Mouse (Mus musculus): ENCODE data around the gene Ripor1. TPM values are rescaled to one million over a fixed set of nuclear protein-coding genes. Genes with fewer than 3 reads are reported as not detected.

Gene Ripor1
- polyA plus RNA-seq, 1 experiment, result 28.7 TPM

DNA sequence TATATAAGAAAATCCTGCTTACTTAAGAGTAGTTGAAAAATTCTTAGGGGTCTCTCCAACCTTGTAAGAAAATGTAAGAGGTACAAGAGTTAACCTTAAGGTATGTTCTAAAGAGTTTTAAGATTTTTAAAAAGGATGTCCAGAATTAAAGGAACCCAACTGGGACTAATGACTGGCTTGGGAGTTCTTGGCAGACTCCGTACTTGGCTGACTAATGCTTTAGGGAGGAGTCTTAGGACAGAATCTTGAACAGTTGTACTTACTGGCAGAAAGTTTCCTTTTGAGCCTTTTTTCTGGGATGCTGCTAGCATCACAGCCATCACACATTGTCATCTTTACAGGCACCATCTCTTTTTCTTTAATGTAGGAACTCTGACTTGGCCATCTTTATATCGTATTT lies 35.5 kb downstream of the Ripor1 start:
- Histone ChIP-seq H3K27me3 (ENCODE audit: control insufficient read depth, insufficient read depth, insufficient read length) (no peaks in the 10 kb centered on the region), H3K36me3 (ENCODE audit: control insufficient read depth, insufficient read depth) (peaks cover 32% of the 10 kb centered on the region), H3K79me3 (ENCODE audit: low read depth) (peaks cover 82% of the 10 kb centered on the region), H3K4me3 (ENCODE audit: insufficient read depth, poor library complexity, severe bottlenecking) (no peak overlapping the region), H3ac (ENCODE audit: control insufficient read depth, insufficient read length, low read depth) (no peak overlapping the region), H3K79me2 (ENCODE audit: control insufficient read depth, insufficient read depth) (peaks cover 92% of the 10 kb centered on the region)
- TF ChIP-seq CEBPB (IDR thresholded peaks at IDR 0.05; ENCODE audit: low read depth), result no peak
- TF ChIP-seq MYOG (IDR thresholded peaks at IDR 0.05; ENCODE audit: control insufficient read depth, extremely low read depth, insufficient read length), result no peak
- no peak for TF ChIP-seq MYOD1 (IDR thresholded peaks at IDR 0.05; ENCODE audit: control insufficient read depth, insufficient read length, low read depth)
- no peak for TF ChIP-seq FOSL1 (IDR thresholded peaks at IDR 0.05; ENCODE audit: insufficient read depth, low read length, poor library complexity, severe bottlenecking)
- no peak for TF ChIP-seq MAX (IDR thresholded peaks at IDR 0.05)
- TF ChIP-seq USF1 (IDR thresholded peaks at IDR 0.05; ENCODE audit: low read depth), result no peak
- TF ChIP-seq CTCF (IDR thresholded peaks at IDR 0.05; ENCODE audit: control insufficient read depth, insufficient read depth, insufficient read length), result no peak

DNA sequence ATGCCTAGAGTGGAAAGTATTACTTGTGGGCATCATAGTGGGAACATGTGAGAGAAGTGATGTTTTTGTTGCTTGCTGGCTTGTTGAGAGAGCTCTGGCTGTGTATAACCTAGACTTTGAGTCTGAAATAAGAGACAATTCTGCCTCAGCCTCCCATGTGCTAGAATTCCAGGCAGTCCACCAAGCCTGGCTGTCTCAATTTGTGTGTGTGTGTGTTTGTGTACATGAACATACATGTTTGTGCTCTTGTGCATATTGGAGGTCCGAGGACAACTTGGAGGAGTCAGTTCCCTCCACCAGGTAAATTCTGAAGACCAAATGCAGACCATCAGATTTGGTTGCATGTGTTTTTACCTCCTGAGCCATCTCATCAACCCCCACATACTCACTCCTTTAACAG lies 40.1 kb downstream of the Ripor1 start:
- H3K4me3 ChIP-seq (ENCODE audit: insufficient read depth, poor library complexity, severe bottlenecking), result no peak overlapping the region
- no peak overlapping the region for H3ac ChIP-seq (ENCODE audit: control insufficient read depth, insufficient read length, low read depth)
- TF ChIP-seq CEBPB (IDR thresholded peaks at IDR 0.05; ENCODE audit: low read depth), result no peak
- TF ChIP-seq CTCF (IDR thresholded peaks at IDR 0.05; ENCODE audit: control insufficient read depth, insufficient read depth, insufficient read length), result no peak
- TF ChIP-seq MAX (IDR thresholded peaks at IDR 0.05), result no peak
- no peak for TF ChIP-seq FOSL1 (IDR thresholded peaks at IDR 0.05; ENCODE audit: insufficient read depth, low read length, poor library complexity, severe bottlenecking)
- TF ChIP-seq MYOG (IDR thresholded peaks at IDR 0.05; ENCODE audit: control insufficient read depth, extremely low read depth, insufficient read length), result no peak
- no peak for TF ChIP-seq MYOD1 (IDR thresholded peaks at IDR 0.05; ENCODE audit: control insufficient read depth, insufficient read length, low read depth)
- TF ChIP-seq USF1 (IDR thresholded peaks at IDR 0.05; ENCODE audit: low read depth), result no peak
- peaks cover 48% of the 10 kb centered on the region for H3K36me3 ChIP-seq (ENCODE audit: control insufficient read depth, insufficient read depth)
- peaks cover 92% of the 10 kb centered on the region for H3K79me3 ChIP-seq (ENCODE audit: low read depth)
- H3K27me3 ChIP-seq (ENCODE audit: control insufficient read depth, insufficient read depth, insufficient read length), result no peaks in the 10 kb centered on the region
- peaks cover 100% of the 10 kb centered on the region for H3K79me2 ChIP-seq (ENCODE audit: control insufficient read depth, insufficient read depth)

DNA sequence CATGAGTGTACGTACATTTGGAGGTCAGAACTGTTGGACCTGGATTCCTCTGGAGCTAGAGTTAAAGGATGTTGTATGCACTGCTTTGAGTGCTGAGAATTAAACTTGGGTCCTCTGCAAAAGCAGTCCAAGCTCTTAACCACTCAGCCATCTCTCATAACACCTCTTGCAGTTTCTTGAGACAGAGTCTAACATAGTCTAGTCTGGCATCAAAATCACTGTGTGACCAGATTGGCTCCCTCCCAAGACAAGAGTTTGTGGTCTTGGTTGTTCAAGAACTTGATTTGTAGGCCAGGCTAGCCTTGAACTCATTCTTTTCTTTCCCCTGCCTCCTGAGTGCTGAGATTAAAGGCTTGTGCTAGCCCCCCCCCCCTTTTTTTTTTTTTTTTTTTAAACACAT lies 43.9 kb downstream of the Ripor1 start:
- TF ChIP-seq MYOD1 (IDR thresholded peaks at IDR 0.05; ENCODE audit: control insufficient read depth, insufficient read length, low read depth) (no peak), CEBPB (IDR thresholded peaks at IDR 0.05; ENCODE audit: low read depth) (no peak), MAX (IDR thresholded peaks at IDR 0.05) (no peak), CTCF (IDR thresholded peaks at IDR 0.05; ENCODE audit: control insufficient read depth, insufficient read depth, insufficient read length) (no peak), MYOG (IDR thresholded peaks at IDR 0.05; ENCODE audit: control insufficient read depth, extremely low read depth, insufficient read length) (no peak), FOSL1 (IDR thresholded peaks at IDR 0.05; ENCODE audit: insufficient read depth, low read length, poor library complexity, severe bottlenecking) (no peak), USF1 (IDR thresholded peaks at IDR 0.05; ENCODE audit: low read depth) (no peak)
- Histone ChIP-seq H3K27me3 (ENCODE audit: control insufficient read depth, insufficient read depth, insufficient read length) (no peaks in the 10 kb centered on the region), H3ac (ENCODE audit: control insufficient read depth, insufficient read length, low read depth) (no peak overlapping the region), H3K79me3 (ENCODE audit: low read depth) (peaks cover 91% of the 10 kb centered on the region), H3K36me3 (ENCODE audit: control insufficient read depth, insufficient read depth) (peaks cover 52% of the 10 kb centered on the region), H3K79me2 (ENCODE audit: control insufficient read depth, insufficient read depth) (peaks cover 100% of the 10 kb centered on the region), H3K4me3 (ENCODE audit: insufficient read depth, poor library complexity, severe bottlenecking) (no peak overlapping the region)

DNA sequence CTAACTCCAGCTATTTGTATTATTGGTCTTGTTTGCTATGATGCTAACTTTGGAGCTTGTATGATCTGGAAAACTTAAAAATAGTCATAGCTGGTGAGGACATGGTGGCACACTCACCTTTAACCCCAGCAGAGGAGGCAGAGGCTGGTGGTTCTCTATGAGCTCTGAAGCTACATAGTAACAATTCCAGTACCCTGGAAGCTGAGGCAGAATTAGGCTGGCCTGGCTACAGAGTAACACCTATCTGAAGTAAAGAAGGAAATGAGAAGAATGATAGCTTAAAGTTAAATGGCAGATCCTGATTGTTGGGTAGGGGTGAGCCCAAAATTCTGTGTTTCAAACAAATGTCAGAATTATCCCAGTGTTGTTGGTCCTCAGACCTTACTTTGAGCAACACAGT lies 52.6 kb downstream of the Ripor1 start:
- no peak overlapping the region for H3K4me3 ChIP-seq (ENCODE audit: insufficient read depth, poor library complexity, severe bottlenecking)
- H3K36me3 ChIP-seq (ENCODE audit: control insufficient read depth, insufficient read depth), result peaks cover 16% of the 10 kb centered on the region
- H3K27me3 ChIP-seq (ENCODE audit: control insufficient read depth, insufficient read depth, insufficient read length), result no peaks in the 10 kb centered on the region
- H3ac ChIP-seq (ENCODE audit: control insufficient read depth, insufficient read length, low read depth), result no peak overlapping the region
- TF ChIP-seq USF1 (IDR thresholded peaks at IDR 0.05; ENCODE audit: low read depth) (no peak), CTCF (IDR thresholded peaks at IDR 0.05; ENCODE audit: control insufficient read depth, insufficient read depth, insufficient read length) (no peak), CEBPB (IDR thresholded peaks at IDR 0.05; ENCODE audit: low read depth) (no peak), MYOG (IDR thresholded peaks at IDR 0.05; ENCODE audit: control insufficient read depth, extremely low read depth, insufficient read length) (no peak), MAX (IDR thresholded peaks at IDR 0.05) (no peak), FOSL1 (IDR thresholded peaks at IDR 0.05; ENCODE audit: insufficient read depth, low read length, poor library complexity, severe bottlenecking) (no peak), MYOD1 (IDR thresholded peaks at IDR 0.05; ENCODE audit: control insufficient read depth, insufficient read length, low read depth) (no peak)
- H3K79me2 ChIP-seq (ENCODE audit: control insufficient read depth, insufficient read depth), result peaks cover 100% of the 10 kb centered on the region
- H3K79me3 ChIP-seq (ENCODE audit: low read depth), result peaks cover 84% of the 10 kb centered on the region

DNA sequence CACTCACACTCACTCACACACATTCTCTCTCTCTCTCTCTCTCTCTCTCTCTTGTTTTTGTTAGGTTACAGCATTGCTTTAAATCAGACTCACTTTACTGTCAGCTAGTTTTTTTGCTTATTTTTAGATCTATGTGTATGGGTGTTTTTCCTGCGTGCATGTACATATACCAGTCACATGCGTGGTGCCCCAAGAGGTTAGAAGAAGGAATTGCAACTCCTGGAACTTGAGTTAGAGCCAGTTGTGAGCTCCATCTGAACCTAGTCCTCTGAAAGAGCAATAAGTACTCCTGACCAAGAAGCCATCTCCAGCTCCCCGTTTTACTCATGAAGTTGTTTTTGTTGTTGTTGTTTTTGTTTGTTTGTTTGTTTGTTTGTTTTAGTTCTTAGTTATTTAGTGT lies 56.1 kb downstream of the Ripor1 start:
- peaks cover 33% of the 10 kb centered on the region for H3K36me3 ChIP-seq (ENCODE audit: control insufficient read depth, insufficient read depth)
- TF ChIP-seq CEBPB (IDR thresholded peaks at IDR 0.05; ENCODE audit: low read depth) (no peak), MAX (IDR thresholded peaks at IDR 0.05) (no peak), CTCF (IDR thresholded peaks at IDR 0.05; ENCODE audit: control insufficient read depth, insufficient read depth, insufficient read length) (no peak), USF1 (IDR thresholded peaks at IDR 0.05; ENCODE audit: low read depth) (no peak), MYOD1 (IDR thresholded peaks at IDR 0.05; ENCODE audit: control insufficient read depth, insufficient read length, low read depth) (no peak), FOSL1 (IDR thresholded peaks at IDR 0.05; ENCODE audit: insufficient read depth, low read length, poor library complexity, severe bottlenecking) (no peak), MYOG (IDR thresholded peaks at IDR 0.05; ENCODE audit: control insufficient read depth, extremely low read depth, insufficient read length) (no peak)
- H3K79me2 ChIP-seq (ENCODE audit: control insufficient read depth, insufficient read depth), result peaks cover 82% of the 10 kb centered on the region
- peaks cover 59% of the 10 kb centered on the region for H3K79me3 ChIP-seq (ENCODE audit: low read depth)
- no peak overlapping the region for H3K4me3 ChIP-seq (ENCODE audit: insufficient read depth, poor library complexity, severe bottlenecking)
- no peak overlapping the region for H3ac ChIP-seq (ENCODE audit: control insufficient read depth, insufficient read length, low read depth)
- no peaks in the 10 kb centered on the region for H3K27me3 ChIP-seq (ENCODE audit: control insufficient read depth, insufficient read depth, insufficient read length)

Small RNA genes within 50 kb of the gene (microRNA-seq; reads per million reads assigned to microRNA genes)
- gene Mir1966 (ENCODE audit: borderline microRNAs expressed), result 0.36 reads per million

Other genes with a start within 250 kb of the Ripor1 start
- gene Plekhg4, start 232.0 kb upstream of the Ripor1 start, polyA plus RNA-seq (2012; fragmentation: generic; extraction: Trizol), result 2.0 TPM
- gene Kctd19, start 191.8 kb upstream of the Ripor1 start, polyA plus RNA-seq (2012; fragmentation: generic; extraction: Trizol), result 0.01 TPM
- gene Lrrc36, start 191.7 kb upstream of the Ripor1 start, polyA plus RNA-seq (2012; fragmentation: generic; extraction: Trizol), result not detected
- 219 TPM for gene Tppp3, start 133.7 kb upstream of the Ripor1 start, polyA plus RNA-seq (2012; fragmentation: generic; extraction: Trizol)
- 8.8 TPM for gene Zdhhc1, start 108.4 kb upstream of the Ripor1 start, polyA plus RNA-seq (2012; fragmentation: generic; extraction: Trizol)
- gene Hsd11b2, start 86.5 kb upstream of the Ripor1 start, polyA plus RNA-seq (2012; fragmentation: generic; extraction: Trizol), result 0.11 TPM
- gene Atp6v0d1, start 39.2 kb upstream of the Ripor1 start, polyA plus RNA-seq (2012; fragmentation: generic; extraction: Trizol), result 95.1 TPM
- gene Ctcf, start 31.3 kb downstream of the Ripor1 start, polyA plus RNA-seq (2012; fragmentation: generic; extraction: Trizol), result 30.2 TPM
- 0.18 TPM for gene Agrp, start 32.1 kb downstream of the Ripor1 start, polyA plus RNA-seq (2012; fragmentation: generic; extraction: Trizol)
- gene Carmil2, start 81.0 kb downstream of the Ripor1 start, polyA plus RNA-seq (2012; fragmentation: generic; extraction: Trizol), result 0.49 TPM
- 30.4 TPM for gene Acd, start 95.8 kb downstream of the Ripor1 start, polyA plus RNA-seq (2012; fragmentation: generic; extraction: Trizol)
- gene Pard6a, start 95.9 kb downstream of the Ripor1 start, polyA plus RNA-seq (2012; fragmentation: generic; extraction: Trizol), result 16.4 TPM
- gene 4933405L10Rik, start 102.4 kb downstream of the Ripor1 start, polyA plus RNA-seq (2012; fragmentation: generic; extraction: Trizol), result 0.09 TPM
- gene Enkd1, start 103.0 kb downstream of the Ripor1 start, polyA plus RNA-seq (2012; fragmentation: generic; extraction: Trizol), result 24.8 TPM
- 8.2 TPM for gene Gfod2, start 153.4 kb downstream of the Ripor1 start, polyA plus RNA-seq (2012; fragmentation: generic; extraction: Trizol)
- gene Ranbp10, start 222.1 kb downstream of the Ripor1 start, polyA plus RNA-seq (2012; fragmentation: generic; extraction: Trizol), result 11.0 TPM
- gene Tsnaxip1, start 222.5 kb downstream of the Ripor1 start, polyA plus RNA-seq (2012; fragmentation: generic; extraction: Trizol), result 0.09 TPM
- gene Cenpt, start 248.0 kb downstream of the Ripor1 start, polyA plus RNA-seq (2012; fragmentation: generic; extraction: Trizol), result 35.7 TPM
- gene Thap11, start 249.9 kb downstream of the Ripor1 start, polyA plus RNA-seq (2012; fragmentation: generic; extraction: Trizol), result 48.2 TPM

Measured in C2C12 (cell line).